Mouse (Mus musculus): ENCODE measurements around the gene Gpr171. TPM values are rescaled to one million over a fixed set of nuclear protein-coding genes. Genes with fewer than 3 reads are reported as not detected.
"Not testable (repeated sequence)": the region's sequence is repeated elsewhere in the genome, so short reads cannot be mapped to it uniquely, and the experiment has no call there.

The Gpr171 gene
- polyA plus RNA-seq, 1 experiment from 2014 or later: 0.95 TPM

GRCm38 (mm10) chr3:59121780-59122449, 20.3 kb upstream of the Gpr171 start:
- WGBS: 74% methylated on average over 7 of the region's 7 CpGs
- Histone ChIP-seq H3K27ac (ENCODE audit: low read depth, low read length) (no peak overlapping the region), H3K9me3 (ENCODE audit: control insufficient read depth, low read length) (no peaks in the 10 kb centered on the region), H3K27me3 (ENCODE audit: control insufficient read depth, insufficient read depth, low read length) (no peaks in the 10 kb centered on the region), H3K4me3 (ENCODE audit: low read depth, low read length) (no peak overlapping the region), H3K36me3 (ENCODE audit: control insufficient read depth, insufficient read depth, low read length) (no peaks in the 10 kb centered on the region), H3K9ac (ENCODE audit: low read length) (no peak overlapping the region), H3K4me2 (ENCODE audit: low read depth) (no peak overlapping the region), H3K4me1 (ENCODE audit: control insufficient read depth, insufficient read depth, low read length) (no peaks in the 10 kb centered on the region)
- DNase-seq (ENCODE audit: low spot score) (no peak), ATAC-seq (ENCODE audit: insufficient read depth, low FRiP score, low TSS enrichment) (no peak)

- no peak for ATAC-seq (ENCODE audit: insufficient read depth, low FRiP score, low TSS enrichment)
- peak; percentile 17 for DNase-seq (ENCODE audit: low spot score)
Measured at GRCm38 (mm10) chr3:59121067-59121730, 19.6 kb upstream of the Gpr171 start.

GRCm38 (mm10) chr3:59113973-59114517, 12.4 kb upstream of the Gpr171 start:
- no peak overlapping the region for H3K4me2 ChIP-seq (ENCODE audit: low read depth)
- H3K4me1 ChIP-seq (ENCODE audit: control insufficient read depth, insufficient read depth, low read length): no peaks in the 10 kb centered on the region
- no peak overlapping the region for H3K9ac ChIP-seq (ENCODE audit: low read length)
- no peak overlapping the region for H3K27ac ChIP-seq (ENCODE audit: low read depth, low read length)
- ATAC-seq (ENCODE audit: insufficient read depth, low FRiP score, low TSS enrichment) (no peak), DNase-seq (ENCODE audit: low spot score) (no peak)
- H3K36me3 ChIP-seq (ENCODE audit: control insufficient read depth, insufficient read depth, low read length): no peaks in the 10 kb centered on the region
- H3K27me3 ChIP-seq (ENCODE audit: control insufficient read depth, insufficient read depth, low read length): no peaks in the 10 kb centered on the region
- WGBS: 89% methylated on average over 8 of the region's 8 CpGs
- no peak overlapping the region for H3K4me3 ChIP-seq (ENCODE audit: low read depth, low read length)
- H3K9me3 ChIP-seq (ENCODE audit: control insufficient read depth, low read length): no peaks in the 10 kb centered on the region

More at GRCm38 (mm10) chr3:59121067-59121730, 19.6 kb upstream of the Gpr171 start:
- no peaks in the 10 kb centered on the region for H3K4me1 ChIP-seq (ENCODE audit: control insufficient read depth, insufficient read depth, low read length)
- no peaks in the 10 kb centered on the region for H3K36me3 ChIP-seq (ENCODE audit: control insufficient read depth, insufficient read depth, low read length)
- no peaks in the 10 kb centered on the region for H3K9me3 ChIP-seq (ENCODE audit: control insufficient read depth, low read length)
- no peaks in the 10 kb centered on the region for H3K27me3 ChIP-seq (ENCODE audit: control insufficient read depth, insufficient read depth, low read length)
- no peak overlapping the region for H3K27ac ChIP-seq (ENCODE audit: low read depth, low read length)
- no peak overlapping the region for H3K4me2 ChIP-seq (ENCODE audit: low read depth)
- 36% methylated on average over 7 of the region's 7 CpGs for WGBS
- no peak overlapping the region for H3K4me3 ChIP-seq (ENCODE audit: low read depth, low read length)
- no peak overlapping the region for H3K9ac ChIP-seq (ENCODE audit: low read length)

- DNase-seq (ENCODE audit: low spot score); H3K4me3 ChIP-seq (ENCODE audit: low read depth, low read length); H3K9me3 ChIP-seq (ENCODE audit: control insufficient read depth, low read length); H3K9ac ChIP-seq (ENCODE audit: low read length); ATAC-seq (ENCODE audit: insufficient read depth, low FRiP score, low TSS enrichment); H3K27ac ChIP-seq (ENCODE audit: low read depth, low read length); H3K4me1 ChIP-seq (ENCODE audit: control insufficient read depth, insufficient read depth, low read length); H3K36me3 ChIP-seq (ENCODE audit: control insufficient read depth, insufficient read depth, low read length); H3K4me2 ChIP-seq (ENCODE audit: low read depth); H3K27me3 ChIP-seq (ENCODE audit: control insufficient read depth, insufficient read depth, low read length): not testable (repeated sequence)
- 98% methylated on average over 4 of the region's 4 CpGs for WGBS
Measured at GRCm38 (mm10) chr3:59113291-59113690, 11.7 kb upstream of the Gpr171 start.

GRCm38 (mm10) chr3:59111944-59112343, 10.3 kb upstream of the Gpr171 start:
- 83% methylated on average over 3 of the region's 3 CpGs for WGBS
- no peaks in the 10 kb centered on the region for H3K4me1 ChIP-seq (ENCODE audit: control insufficient read depth, insufficient read depth, low read length)
- DNase-seq (ENCODE audit: low spot score) (no peak), ATAC-seq (ENCODE audit: insufficient read depth, low FRiP score, low TSS enrichment) (no peak)
- no peak overlapping the region for H3K9ac ChIP-seq (ENCODE audit: low read length)
- no peaks in the 10 kb centered on the region for H3K27me3 ChIP-seq (ENCODE audit: control insufficient read depth, insufficient read depth, low read length)
- H3K27ac ChIP-seq (ENCODE audit: low read depth, low read length): no peak overlapping the region
- H3K9me3 ChIP-seq (ENCODE audit: control insufficient read depth, low read length): no peaks in the 10 kb centered on the region
- no peaks in the 10 kb centered on the region for H3K36me3 ChIP-seq (ENCODE audit: control insufficient read depth, insufficient read depth, low read length)
- no peak overlapping the region for H3K4me3 ChIP-seq (ENCODE audit: low read depth, low read length)
- H3K4me2 ChIP-seq (ENCODE audit: low read depth): no peak overlapping the region

- H3K4me3 ChIP-seq (ENCODE audit: low read depth, low read length); H3K4me2 ChIP-seq (ENCODE audit: low read depth); ATAC-seq (ENCODE audit: insufficient read depth, low FRiP score, low TSS enrichment); H3K4me1 ChIP-seq (ENCODE audit: control insufficient read depth, insufficient read depth, low read length); H3K9me3 ChIP-seq (ENCODE audit: control insufficient read depth, low read length); H3K36me3 ChIP-seq (ENCODE audit: control insufficient read depth, insufficient read depth, low read length); H3K27ac ChIP-seq (ENCODE audit: low read depth, low read length); DNase-seq (ENCODE audit: low spot score); H3K9ac ChIP-seq (ENCODE audit: low read length); H3K27me3 ChIP-seq (ENCODE audit: control insufficient read depth, insufficient read depth, low read length): not testable (repeated sequence)
- WGBS: 79% methylated on average over 3 of the region's 3 CpGs
Measured at GRCm38 (mm10) chr3:59109834-59110233, 8.2 kb upstream of the Gpr171 start.

- Histone ChIP-seq H3K9me3 (ENCODE audit: control insufficient read depth, low read length) (no peaks in the 10 kb centered on the region), H3K4me3 (ENCODE audit: low read depth, low read length) (no peak overlapping the region), H3K27ac (ENCODE audit: low read depth, low read length) (no peak overlapping the region), H3K4me1 (ENCODE audit: control insufficient read depth, insufficient read depth, low read length) (no peaks in the 10 kb centered on the region), H3K27me3 (ENCODE audit: control insufficient read depth, insufficient read depth, low read length) (no peaks in the 10 kb centered on the region), H3K4me2 (ENCODE audit: low read depth) (no peak overlapping the region), H3K36me3 (ENCODE audit: control insufficient read depth, insufficient read depth, low read length) (no peaks in the 10 kb centered on the region), H3K9ac (ENCODE audit: low read length) (no peak overlapping the region)
- DNase-seq (ENCODE audit: low spot score): no peak
- ATAC-seq (ENCODE audit: insufficient read depth, low FRiP score, low TSS enrichment): no peak
- WGBS: 92% methylated on average over 4 of the region's 4 CpGs
Measured at GRCm38 (mm10) chr3:59107439-59107838, 5.8 kb upstream of the Gpr171 start.

- H3K27ac ChIP-seq (ENCODE audit: low read depth, low read length): no peak overlapping the region
- no peaks in the 10 kb centered on the region for H3K36me3 ChIP-seq (ENCODE audit: control insufficient read depth, insufficient read depth, low read length)
- no peaks in the 10 kb centered on the region for H3K27me3 ChIP-seq (ENCODE audit: control insufficient read depth, insufficient read depth, low read length)
- WGBS: 87% methylated on average over 4 of the region's 4 CpGs
- no peaks in the 10 kb centered on the region for H3K9me3 ChIP-seq (ENCODE audit: control insufficient read depth, low read length)
- DNase-seq (ENCODE audit: low spot score): no peak
- no peak overlapping the region for H3K4me3 ChIP-seq (ENCODE audit: low read depth, low read length)
- ATAC-seq (ENCODE audit: insufficient read depth, low FRiP score, low TSS enrichment): no peak
- H3K4me1 ChIP-seq (ENCODE audit: control insufficient read depth, insufficient read depth, low read length): no peaks in the 10 kb centered on the region
- no peak overlapping the region for H3K4me2 ChIP-seq (ENCODE audit: low read depth)
- H3K9ac ChIP-seq (ENCODE audit: low read length): no peak overlapping the region
Measured at GRCm38 (mm10) chr3:59104462-59104861, 2.8 kb upstream of the Gpr171 start.

GRCm38 (mm10) chr3:59102146-59102545, 525 bp upstream of the Gpr171 start:
- Histone ChIP-seq H3K27me3 (ENCODE audit: control insufficient read depth, insufficient read depth, low read length) (no peaks in the 10 kb centered on the region), H3K4me3 (ENCODE audit: low read depth, low read length) (no peak overlapping the region), H3K4me1 (ENCODE audit: control insufficient read depth, insufficient read depth, low read length) (no peaks in the 10 kb centered on the region), H3K36me3 (ENCODE audit: control insufficient read depth, insufficient read depth, low read length) (no peaks in the 10 kb centered on the region), H3K9me3 (ENCODE audit: control insufficient read depth, low read length) (no peaks in the 10 kb centered on the region), H3K9ac (ENCODE audit: low read length) (no peak overlapping the region), H3K27ac (ENCODE audit: low read depth, low read length) (no peak overlapping the region), H3K4me2 (ENCODE audit: low read depth) (no peak overlapping the region)
- WGBS: 91% methylated on average over 2 of the region's 2 CpGs
- no peak for ATAC-seq (ENCODE audit: insufficient read depth, low FRiP score, low TSS enrichment)
- DNase-seq (ENCODE audit: low spot score): no peak

Measured in neural tube, embryonic 11.5 days (tissue).